20 mouse cellular contexts compared by ENCODE assay signal in genomic region chr5:134105829-134106228, GRCm38 (mm10). TPM values are rescaled to one million over a fixed set of nuclear protein-coding genes. Genes with fewer than 3 reads are reported as not detected.
DNase-seq lines count a peak whose midpoint lies in the region; ATAC-seq and TF ChIP-seq lines count a peak whose summit lies in the region.
"Had no signal": no experiment of that assay in that cellular context is flagged by ENCODE, and none has a peak within 500 bp of the region (broad histone marks: within the 10 kb centered on the region; RNA-seq: fewer than 3 reads in every experiment).

No protein-coding gene starts in this region.

- H3K4me3 ChIP-seq in liver, postnatal 0 days (ENCODE audit: low read depth, low read length): no peak overlapping the region
- H3K4me3 ChIP-seq in MEL (ENCODE audit: control insufficient read depth in 1 of 2, insufficient read depth in 1 of 2, low read depth in 2 of 2, low read length in 2 of 2): no peak overlapping the region
- no peak overlapping the region for H3K4me3 ChIP-seq in stomach, postnatal 0 days (ENCODE audit: low read depth, low read length)
- H3K4me3 ChIP-seq in forebrain, embryonic 13.5 days: no peak overlapping the region
- H3K4me3 ChIP-seq: embryonic facial prominence, embryonic 12.5 days; heart, embryonic 15.5 days; midbrain, embryonic 15.5 days had no signal

- no peak for TF ChIP-seq EP300 in liver, postnatal 0 days (IDR thresholded peaks at IDR 0.05; ENCODE audit: low read depth)
- TF ChIP-seq EP300 in MEL (IDR thresholded peaks at IDR 0.05; ENCODE audit: low read depth in 1 of 2, low read length in 2 of 2): no peak
- no peak for TF ChIP-seq EP300 in stomach, postnatal 0 days (optimal IDR thresholded peaks at IDR 0.05)

- no peak overlapping the region for H3K9ac ChIP-seq in liver, postnatal 0 days (replicated peaks)
- no peak overlapping the region for H3K9ac ChIP-seq in MEL (ENCODE audit: control insufficient read depth, low read depth, low read length, poor library complexity, severe bottlenecking)
- no peak overlapping the region for H3K9ac ChIP-seq in stomach, postnatal 0 days (ENCODE audit: low read length)
- no peak overlapping the region for H3K9ac ChIP-seq in forebrain, embryonic 13.5 days
- H3K9ac ChIP-seq: embryonic facial prominence, embryonic 12.5 days; heart, embryonic 15.5 days; midbrain, embryonic 15.5 days had no signal

- no peak for TF ChIP-seq CTCF in liver, postnatal 0 days (IDR thresholded peaks at IDR 0.05; ENCODE audit: low read depth)
- TF ChIP-seq CTCF in MEL (IDR thresholded peaks at IDR 0.05 in 2 of 3, conservative IDR thresholded peaks at IDR 0.05 in 1 of 3; ENCODE audit: control insufficient read depth in 1 of 3, insufficient read depth in 1 of 3, low read depth in 2 of 3, low read length in 3 of 3, poor library complexity in 1 of 3, severe bottlenecking in 1 of 3): no peak
- TF ChIP-seq CTCF in stomach, postnatal 0 days (IDR thresholded peaks at IDR 0.05; ENCODE audit: low read depth): no peak

- H3K79me2 ChIP-seq in MEL (ENCODE audit: control insufficient read depth, insufficient read depth, low read length, poor library complexity): no peaks in the 10 kb centered on the region

- 54% methylated on average over 8 of the region's 8 CpGs for WGBS in liver, postnatal 0 days (ENCODE audit: insufficient replicate concordance)
- WGBS in stomach, postnatal 0 days: 75% methylated on average over 8 of the region's 8 CpGs
- 97% methylated on average over 8 of the region's 8 CpGs for WGBS in forebrain, embryonic 13.5 days

- ATAC-seq in liver, postnatal 0 days: peak; percentile 48
- ATAC-seq in stomach, postnatal 0 days (ENCODE audit: low FRiP score, low TSS enrichment): peak; percentile 15; the same call in 1 of the 2 replicates
- no peak for ATAC-seq in forebrain, embryonic 13.5 days
- ATAC-seq: forebrain, embryonic 16.5 days; inflammation-experienced regulatory T-cells, adult 6 months; midbrain, embryonic 15.5 days had no signal

- H3K27ac ChIP-seq in liver, postnatal 0 days (ENCODE audit: low read depth): no peak overlapping the region
- no peak overlapping the region for H3K27ac ChIP-seq in MEL (ENCODE audit: control insufficient read depth, low read depth, low read length)
- no peak overlapping the region for H3K27ac ChIP-seq in stomach, postnatal 0 days (replicated peaks)
- no peak overlapping the region for H3K27ac ChIP-seq in forebrain, embryonic 13.5 days
- H3K27ac ChIP-seq: embryonic facial prominence, embryonic 12.5 days; heart, embryonic 15.5 days; kidney, postnatal 0 days; macrophage; midbrain, embryonic 15.5 days had no signal

- no peaks in the 10 kb centered on the region for H3K9me3 ChIP-seq in liver, postnatal 0 days (ENCODE audit: low read length)
- H3K9me3 ChIP-seq in MEL (replicated peaks; ENCODE audit: insufficient read depth, low read length): no peaks in the 10 kb centered on the region
- no peaks in the 10 kb centered on the region for H3K9me3 ChIP-seq in stomach, postnatal 0 days (ENCODE audit: control insufficient read depth, low read length)
- H3K9me3 ChIP-seq in forebrain, embryonic 13.5 days (replicated peaks): no peaks in the 10 kb centered on the region
- H3K9me3 ChIP-seq: embryonic facial prominence, embryonic 12.5 days; heart, embryonic 15.5 days; midbrain, embryonic 15.5 days had no signal

- DNase-seq in liver, postnatal 0 days: no peak
- DNase-seq in liver: no peak
- DNase-seq in MEL (ENCODE audit: low read depth, low spot score): peak; percentile 18
- DNase-seq in lung, postnatal 14 days: peak; percentile 13
- no peak for DNase-seq in stomach, postnatal 0 days (ENCODE audit: low spot score)
- no peak for DNase-seq in kidney, adult 11 months
- DNase-seq in testis, postnatal 10 days (ENCODE audit: low spot score): no peak
- DNase-seq: adrenal gland, postnatal 10 days; cerebellum, adult 8-10 months; heart, adult 18-20 months; retina, postnatal 1 day; thymus, adult 2 months had no signal

- H3K36me3 ChIP-seq in liver, postnatal 0 days (replicated peaks; ENCODE audit: insufficient read depth, low read length): no peaks in the 10 kb centered on the region
- no peaks in the 10 kb centered on the region for H3K36me3 ChIP-seq in MEL (ENCODE audit: control insufficient read depth in 1 of 2, insufficient read depth in 2 of 2, low read length in 2 of 2)
- H3K36me3 ChIP-seq in stomach, postnatal 0 days (ENCODE audit: control insufficient read depth, insufficient read depth, low read length): no peaks in the 10 kb centered on the region
- H3K36me3 ChIP-seq in forebrain, embryonic 13.5 days (ENCODE audit: poor library complexity, severe bottlenecking): peaks cover 56% of the 10 kb centered on the region
- H3K36me3 ChIP-seq: heart, embryonic 15.5 days had no signal

- H3K4me2 ChIP-seq in liver, postnatal 0 days (ENCODE audit: low read depth, low read length): no peak overlapping the region
- no peak overlapping the region for H3K4me2 ChIP-seq in stomach, postnatal 0 days (replicated peaks; ENCODE audit: low read depth)
- H3K4me2 ChIP-seq in forebrain, embryonic 13.5 days: no peak overlapping the region
- H3K4me2 ChIP-seq: embryonic facial prominence, embryonic 12.5 days; heart, embryonic 15.5 days; midbrain, embryonic 15.5 days had no signal

- H3K4me1 ChIP-seq in liver, postnatal 0 days (ENCODE audit: insufficient read depth): no peaks in the 10 kb centered on the region
- no peaks in the 10 kb centered on the region for H3K4me1 ChIP-seq in MEL (ENCODE audit: control insufficient read depth in 1 of 2, insufficient read depth in 2 of 2, low read length in 2 of 2)
- no peaks in the 10 kb centered on the region for H3K4me1 ChIP-seq in stomach, postnatal 0 days (replicated peaks; ENCODE audit: control insufficient read depth, insufficient read depth)
- H3K4me1 ChIP-seq in forebrain, embryonic 13.5 days: peaks cover 23% of the 10 kb centered on the region

- no peak for TF ChIP-seq RAD21 in MEL (IDR thresholded peaks at IDR 0.05; ENCODE audit: low read depth, low read length)

- TF ChIP-seq POLR2A in MEL (IDR thresholded peaks at IDR 0.05; ENCODE audit: control insufficient read depth in 1 of 2, insufficient read depth in 1 of 2, low read depth in 1 of 2, low read length in 2 of 2, poor library complexity in 1 of 2): no peak

- no peaks in the 10 kb centered on the region for H3K27me3 ChIP-seq in liver, postnatal 0 days (ENCODE audit: insufficient read depth, low read length)
- H3K27me3 ChIP-seq in MEL (ENCODE audit: control insufficient read depth in 1 of 2, insufficient read depth in 2 of 2, low read length in 2 of 2): no peaks in the 10 kb centered on the region
- H3K27me3 ChIP-seq in stomach, postnatal 0 days (ENCODE audit: control insufficient read depth, insufficient read depth, low read length): no peaks in the 10 kb centered on the region
- no peaks in the 10 kb centered on the region for H3K27me3 ChIP-seq in forebrain, embryonic 13.5 days
- H3K27me3 ChIP-seq: embryonic facial prominence, embryonic 12.5 days; heart, embryonic 15.5 days; midbrain, embryonic 15.5 days had no signal

TF ChIP-seq in MEL, 35 proteins besides CTCF, POLR2A, EP300 and RAD21:
- no peak for TF ChIP-seq HCFC1 (IDR thresholded peaks at IDR 0.05; ENCODE audit: low read depth, low read length)
- TF ChIP-seq TBP (IDR thresholded peaks at IDR 0.05; ENCODE audit: low read depth, low read length): no peak

RNA-seq across cellular contexts. Expression of gene Castor2, which starts 6.3 kb away (rescaled TPM):
- polyA plus RNA-seq in liver, postnatal 0 days (2015; fragmentation: Nextera tagmentation; extraction: Ambion mirVana): 0.69 and 1.00 TPM in 2 replicates
- 0.46 and 0.49 TPM in 2 replicates for total RNA-seq in MEL (2012; rRNA removed)
- 1 to 10 TPM in 1 of 2 experiments, not detected in 1; 1.4 TPM for polyA plus RNA-seq in MEL (2012; ENCODE audit: insufficient read depth in 1 of 2, insufficient read length in 2 of 2, low read depth in 1 of 2, low replicate concordance in 2 of 2, missing spikeins in 1 of 2)
- 3.8 and 4.0 TPM in 2 replicates for polyA plus RNA-seq in stomach, postnatal 0 days (2015; fragmentation: Nextera tagmentation; extraction: Ambion mirVana)
- polyA plus RNA-seq in forebrain, embryonic 13.5 days (2015; fragmentation: Nextera tagmentation; extraction: Ambion mirVana): 22.6 and 24.1 TPM in 2 replicates

Comparison
In these comparisons a context has a peak if more than half of its experiments do, and no peak if none do; other contexts are left out.
1. DNase-seq: peak in MEL (single experiment) and lung, postnatal 14 days (single experiment); none in liver, postnatal 0 days (single experiment), liver (single experiment), stomach, postnatal 0 days (single experiment), kidney, adult 11 months (single experiment) and testis, postnatal 10 days (single experiment).